12 mouse cellular contexts compared by ENCODE assay signal in the genomic region with DNA sequence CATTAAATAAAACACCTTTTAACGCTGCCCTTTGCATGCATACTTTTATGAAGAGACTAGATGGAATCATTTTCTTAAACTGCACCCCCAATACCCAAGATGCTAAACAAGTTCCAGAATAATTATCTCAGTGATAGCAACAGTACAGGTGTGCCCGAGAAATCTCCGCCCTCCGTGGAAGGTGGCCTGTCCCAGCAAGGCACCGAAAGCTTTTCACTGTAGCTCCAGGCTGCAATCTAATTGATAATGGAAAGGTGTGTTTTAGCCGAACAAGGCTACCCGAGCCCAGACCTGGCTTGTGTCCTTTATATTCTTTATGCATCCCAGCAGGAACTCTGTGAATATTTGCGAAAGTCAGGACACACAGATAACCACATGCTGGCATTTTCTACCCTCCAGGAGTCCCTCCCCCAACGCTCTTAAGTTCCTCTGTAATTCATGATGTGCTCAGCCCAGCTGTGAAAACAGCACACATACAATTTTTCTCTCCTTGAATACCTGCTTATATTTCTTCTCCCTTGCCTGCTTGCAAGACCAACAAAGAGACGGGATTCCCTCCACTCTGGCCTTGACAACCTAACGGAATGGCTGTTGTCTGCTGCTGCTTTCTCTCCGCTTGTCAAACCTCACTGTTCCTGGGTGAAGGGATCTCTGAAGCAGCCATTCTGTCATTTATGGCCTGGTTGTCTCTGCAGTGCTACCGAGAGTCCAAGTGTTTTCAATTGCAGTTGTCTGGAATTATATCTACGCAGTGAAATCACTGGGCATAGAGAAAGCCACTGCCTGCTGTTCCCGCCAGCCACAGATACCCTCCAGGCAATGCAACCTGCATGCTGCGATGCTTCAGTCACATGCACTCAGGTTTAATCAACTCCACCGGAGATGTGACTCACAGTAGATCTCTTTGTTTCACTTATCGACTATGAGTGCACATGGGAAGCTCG.
DNase-seq lines count a peak whose midpoint lies in the region; ATAC-seq lines count a peak whose summit lies in the region.
"Had no signal": no experiment of that assay in that cellular context is flagged by ENCODE, and none has a peak within 500 bp of the region (broad histone marks: within the 10 kb centered on the region; RNA-seq: fewer than 3 reads in every experiment).

No protein-coding gene starts in this region.

- WGBS in neural tube, embryonic 11.5 days = 32% methylated on average over 19 of the region's 19 CpGs
- WGBS in hindbrain, embryonic 11.5 days = 33% methylated on average over 19 of the region's 19 CpGs
- 40% methylated on average over 19 of the region's 19 CpGs for WGBS in midbrain, embryonic 11.5 days

- ATAC-seq in neural tube, embryonic 11.5 days (ENCODE audit: insufficient read depth, low FRiP score, low TSS enrichment) = 0 out of 2 replicates have a peak, but pooled peaks have one; percentile 41
- ATAC-seq in hindbrain, embryonic 11.5 days (ENCODE audit: low FRiP score) = peak; percentile 64
- ATAC-seq in midbrain, embryonic 11.5 days (ENCODE audit: low FRiP score) = peak; percentile 76

- DNase-seq in neural tube, embryonic 11.5 days (ENCODE audit: low spot score) = no peak
- DNase-seq in neural tube, embryonic 10.5 days (ENCODE audit: extremely low spot score, low spot score) = no peak
- peak; percentile 31 for DNase-seq in hindbrain, embryonic 11.5 days (ENCODE audit: low spot score)
- peak; percentile 86 for DNase-seq in midbrain, embryonic 11.5 days (ENCODE audit: low spot score, missing footprints)
- DNase-seq in cerebellum, postnatal 4 days (ENCODE audit: low spot score in 2 of 2) = no peak
- DNase-seq in left cerebral cortex, adult 11 months (ENCODE audit: low spot score) = no peak
- DNase-seq in adipocyte (ENCODE audit: low spot score) = no peak
- no peak for DNase-seq in thymus, postnatal 36 days
- DNase-seq: adrenal gland, adult 2 months; cerebellum, adult 18-20 months; kidney, postnatal 14 days had no signal

- no peaks in the 10 kb centered on the region for H3K36me3 ChIP-seq in neural tube, embryonic 11.5 days (ENCODE audit: control insufficient read depth, insufficient read depth, low read length)
- no peaks in the 10 kb centered on the region for H3K36me3 ChIP-seq in hindbrain, embryonic 11.5 days (ENCODE audit: control insufficient read depth, insufficient read depth, low read length)
- H3K36me3 ChIP-seq in midbrain, embryonic 11.5 days (ENCODE audit: control insufficient read depth, insufficient read depth, low read length) = no peaks in the 10 kb centered on the region
- H3K36me3 ChIP-seq: liver, embryonic 15.5 days had no signal

- H3K9me3 ChIP-seq in neural tube, embryonic 11.5 days (ENCODE audit: control insufficient read depth, low read length) = no peaks in the 10 kb centered on the region
- H3K9me3 ChIP-seq in hindbrain, embryonic 11.5 days (ENCODE audit: control insufficient read depth, low read length) = no peaks in the 10 kb centered on the region
- H3K9me3 ChIP-seq in midbrain, embryonic 11.5 days (ENCODE audit: control insufficient read depth, low read length) = no peaks in the 10 kb centered on the region
- H3K9me3 ChIP-seq: liver, embryonic 15.5 days had no signal

- no peaks in the 10 kb centered on the region for H3K27me3 ChIP-seq in neural tube, embryonic 11.5 days (ENCODE audit: control insufficient read depth, insufficient read depth, low read length)
- H3K27me3 ChIP-seq in hindbrain, embryonic 11.5 days (ENCODE audit: control insufficient read depth, insufficient read depth, low read length) = no peaks in the 10 kb centered on the region
- H3K27me3 ChIP-seq in midbrain, embryonic 11.5 days (ENCODE audit: control insufficient read depth, insufficient read depth, low read length) = no peaks in the 10 kb centered on the region
- H3K27me3 ChIP-seq: liver, embryonic 15.5 days had no signal

- H3K4me1 ChIP-seq in neural tube, embryonic 11.5 days (ENCODE audit: control insufficient read depth, insufficient read depth, low read length) = peaks cover 5% of the 10 kb centered on the region
- no peaks in the 10 kb centered on the region for H3K4me1 ChIP-seq in hindbrain, embryonic 11.5 days (replicated peaks; ENCODE audit: control insufficient read depth, insufficient read depth, low read length)
- no peaks in the 10 kb centered on the region; the same call in none of the 2 replicates for H3K4me1 ChIP-seq in midbrain, embryonic 11.5 days (ENCODE audit: control insufficient read depth, insufficient read depth, low read length)
- H3K4me1 ChIP-seq: liver, embryonic 15.5 days had no signal

- 0 out of 2 replicates have a peak overlapping the region, but pooled peaks have one; percentile 51 for H3K27ac ChIP-seq in neural tube, embryonic 11.5 days (ENCODE audit: low read depth, low read length)
- H3K27ac ChIP-seq in hindbrain, embryonic 11.5 days (ENCODE audit: low read depth, low read length) = peak overlapping the region; percentile 67; the same call in 1 of the 2 replicates
- peak overlapping the region; percentile 68 for H3K27ac ChIP-seq in midbrain, embryonic 11.5 days (ENCODE audit: low read depth, low read length)
- H3K27ac ChIP-seq: liver, embryonic 15.5 days had no signal

- no peak overlapping the region for H3K4me3 ChIP-seq in neural tube, embryonic 11.5 days (ENCODE audit: low read depth, low read length)
- no peak overlapping the region for H3K4me3 ChIP-seq in hindbrain, embryonic 11.5 days (ENCODE audit: low read depth, low read length)
- H3K4me3 ChIP-seq in midbrain, embryonic 11.5 days (ENCODE audit: low read depth, low read length) = no peak overlapping the region
- H3K4me3 ChIP-seq: liver, embryonic 15.5 days had no signal

- H3K9ac ChIP-seq in neural tube, embryonic 11.5 days (ENCODE audit: low read length) = no peak overlapping the region
- peak overlapping the region; percentile 44 for H3K9ac ChIP-seq in hindbrain, embryonic 11.5 days (ENCODE audit: low read depth, low read length)
- H3K9ac ChIP-seq in midbrain, embryonic 11.5 days (ENCODE audit: low read length) = peak overlapping the region; percentile 35
- H3K9ac ChIP-seq: liver, embryonic 15.5 days had no signal

- 0 out of 2 replicates have a peak overlapping the region, but pooled peaks have one; percentile 5 for H3K4me2 ChIP-seq in neural tube, embryonic 11.5 days (ENCODE audit: low read depth)
- H3K4me2 ChIP-seq in hindbrain, embryonic 11.5 days (replicated peaks; ENCODE audit: low read depth, low read length) = no peak overlapping the region
- no peak overlapping the region; the same call in 1 of the 2 replicates for H3K4me2 ChIP-seq in midbrain, embryonic 11.5 days
- H3K4me2 ChIP-seq: liver, embryonic 15.5 days had no signal

Comparison
In these comparisons a context has a peak if more than half of its experiments do, and no peak if none do; other contexts are left out.
1. DNase-seq: peak in hindbrain, embryonic 11.5 days (single experiment) and midbrain, embryonic 11.5 days (single experiment); none in neural tube, embryonic 11.5 days (single experiment), neural tube, embryonic 10.5 days (single experiment), cerebellum, postnatal 4 days (0 of 2), left cerebral cortex, adult 11 months (single experiment), adipocyte (single experiment) and thymus, postnatal 36 days (0 of 2).
2. Peak in every context shown above with its lines, with median percentiles within 50 percentile points of each other: ATAC-seq and H3K27ac ChIP-seq.